Mouse (Mus musculus) liver, embryonic 14.5 days (tissue): Measurements from ENCODE around the gene Rassf1. TPM values are rescaled to one million over a fixed set of nuclear protein-coding genes. Genes with fewer than 3 reads are reported as not detected.

Experiments used
- ATAC-seq: fragments of 200-750 bp; cut with Nextera tagmentation; 2 replicates; pipeline ENCODE4 v1.8.0; 2017; ENCODE audit warnings: moderate number of reproducible peaks, mild to moderate bottlenecking, moderate library complexity; ENCODE audit not compliant: insufficient read depth
- DNase-seq, 3 experiments: peaks; one replicate each; pipeline ENCODE4 v3.0.0-alpha.2; 2012 to 2013; ENCODE audit warnings: low read depth in 3 of 3, low spot score in 3 of 3
- H3K27ac ChIP-seq: fragments of 300-500 bp; sonication (generic); 2 replicates; pipeline ENCODE4 v1.5.1; 2014; ENCODE audit warnings: moderate library complexity, mild to moderate bottlenecking, control low read depth, inconsistent platforms
- H3K27me3 ChIP-seq: fragments of 300-500 bp; sonication (generic); 2 replicates; pipeline ENCODE4 v1.6.1; 2014; ENCODE audit warnings: mild to moderate bottlenecking, low read length, moderate library complexity; ENCODE audit not compliant: control insufficient read depth, insufficient read depth
- H3K36me3 ChIP-seq: fragments of 300-500 bp; sonication (generic); replicated peaks from 2 replicates; pipeline ENCODE4 v1.6.1; 2014; ENCODE audit warnings: low read depth; ENCODE audit not compliant: control insufficient read depth, insufficient read depth
- H3K4me1 ChIP-seq, 2 experiments: fragments of 200-500 bp in 1 of 2; fragments of 300-500 bp in 1 of 2; sonication (generic) in 1 of 2; replicated peaks; 2 replicates each; pipeline ENCODE4 v1.6.1; 2012 to 2014; ENCODE audit warnings: antibody characterized with exemption in 1 of 2, inconsistent platforms in 1 of 2, low read length in 1 of 2; ENCODE audit not compliant: control insufficient read depth in 2 of 2, insufficient read depth in 2 of 2
- H3K4me2 ChIP-seq: fragments of 300-500 bp; sonication (generic); 2 replicates; pipeline ENCODE4 v1.6.1; 2014; ENCODE audit warnings: low read depth, mild to moderate bottlenecking, control low read depth, moderate library complexity
- H3K4me3 ChIP-seq, 2 experiments: fragments of 200-500 bp in 1 of 2; fragments of 300-500 bp in 1 of 2; sonication (generic) in 1 of 2; 2 replicates each; pipeline ENCODE4 v1.5.1; 2012 to 2014; ENCODE audit warnings: low read depth in 2 of 2, low read length in 2 of 2, mild to moderate bottlenecking in 2 of 2, control low read depth in 1 of 2, inconsistent platforms in 1 of 2, moderate library complexity in 1 of 2; ENCODE audit not compliant: insufficient read depth in 1 of 2
- H3K9ac ChIP-seq: fragments of 300-500 bp; sonication (generic); replicated peaks from 2 replicates; pipeline ENCODE4 v1.6.1; 2014; ENCODE audit warnings: mild to moderate bottlenecking, control low read depth, moderate library complexity
- H3K9me3 ChIP-seq: fragments of 300-500 bp; sonication (generic); 2 replicates; pipeline ENCODE4 v1.6.1; 2016; ENCODE audit warnings: low read length, mixed read lengths; ENCODE audit not compliant: control insufficient read depth
- CTCF ChIP-seq: IDR thresholded peaks from 2 replicates; pipeline ENCODE4 v1.5.1; 2016; ENCODE audit warnings: antibody characterized with exemption, low read depth, control low read depth
- EP300 ChIP-seq: IDR thresholded peaks from 2 replicates; pipeline ENCODE4 v1.6.1; 2016; ENCODE audit warnings: antibody characterized with exemption, low read depth
- WGBS: fragments of 180-500 bp; shearing (Covaris S2); extraction: QIAGEN DNeasy Blood & Tissue Kit; methylation state at CpG from one replicate; pipeline ENCODE4 v1.1.7; 2014; ENCODE audit not compliant: insufficient replicate concordance; 5-methylcytosine and 5-hydroxymethylcytosine counted together
- polyA plus RNA-seq, 2 experiments: library from polyadenylated mRNA; depleted of rRNA in 1 of 2; stranded (reverse) in 1 of 2; unstranded in 1 of 2; fragments of >200 nt; fragmentation: Nextera tagmentation in 1 of 2; extraction: Ambion mirVana in 1 of 2; gene quantifications; 2 replicates each; pipeline versions ENCODE4 v1.2.1 to v1.2.3; 2012 to 2014

Rassf1 gene
- polyA plus RNA-seq, 2 experiments = 11.2 to 13.6 TPM

DNA sequence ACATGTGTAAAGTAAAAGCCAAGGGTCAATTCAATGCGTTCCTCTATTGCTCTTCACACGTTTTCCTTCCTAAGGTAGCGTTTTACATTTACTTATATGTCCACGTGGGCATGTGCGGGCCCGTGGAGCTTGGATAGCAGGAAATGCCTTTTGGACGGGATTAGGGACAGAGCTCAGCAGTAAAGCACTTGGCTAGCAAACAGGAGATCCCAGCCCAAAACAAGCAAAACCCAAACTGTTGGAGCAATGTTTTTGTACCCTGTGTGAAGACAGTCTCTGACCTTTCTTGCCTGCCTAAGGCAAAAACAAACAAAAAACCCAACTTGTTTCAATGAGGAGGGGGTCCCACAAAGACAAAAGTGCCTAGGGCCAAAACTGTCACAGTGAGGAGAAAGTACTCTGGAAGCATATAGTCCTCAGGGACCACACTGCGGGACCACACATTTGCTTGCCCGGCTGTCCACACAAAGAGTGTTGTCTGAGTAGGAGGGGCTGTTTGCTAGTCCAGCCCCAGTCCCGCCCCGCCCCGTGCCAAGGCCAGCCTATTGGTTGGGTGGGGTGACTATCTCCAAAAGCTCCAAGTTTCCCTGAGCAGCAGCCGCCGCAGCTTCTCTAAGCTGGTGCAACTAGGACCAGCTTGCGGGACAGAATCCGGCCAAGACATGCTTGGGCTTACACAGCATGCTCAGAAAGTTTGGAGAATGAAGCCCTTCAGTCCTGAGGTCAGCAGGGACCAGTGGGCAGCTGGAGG is 25.2 kb downstream of the Rassf1 start, which contains the start of gene Hyal1:
Hyal1 (plus strand) TSS at position 571 of the 751 bp plus-strand sequence.
- DNase-seq (peak; percentile 72 to 81 (median 78)), ATAC-seq (peak; percentile 66)
- Histone ChIP-seq H3K9ac (peak within 1 kb of the TSS; percentile 48), H3K27ac (peak within 1 kb of the TSS; percentile 53), H3K36me3 (peaks cover 10% of the 10 kb centered on the region; the same call in 1 of the 2 replicates), H3K9me3 (no peaks in the 10 kb centered on the region), H3K4me3 (peak within 1 kb of the TSS; percentile 53 to 58), H3K27me3 (no peaks in the 10 kb centered on the region), H3K4me2 (peak within 1 kb of the TSS; percentile 77), H3K4me1 (peaks cover 31 to 43% of the 10 kb centered on the region in 2 experiments)
- WGBS = 28% methylated on average over 16 of the region's 16 CpGs
- TF ChIP-seq EP300 (no peak), CTCF (no peak)

DNA sequence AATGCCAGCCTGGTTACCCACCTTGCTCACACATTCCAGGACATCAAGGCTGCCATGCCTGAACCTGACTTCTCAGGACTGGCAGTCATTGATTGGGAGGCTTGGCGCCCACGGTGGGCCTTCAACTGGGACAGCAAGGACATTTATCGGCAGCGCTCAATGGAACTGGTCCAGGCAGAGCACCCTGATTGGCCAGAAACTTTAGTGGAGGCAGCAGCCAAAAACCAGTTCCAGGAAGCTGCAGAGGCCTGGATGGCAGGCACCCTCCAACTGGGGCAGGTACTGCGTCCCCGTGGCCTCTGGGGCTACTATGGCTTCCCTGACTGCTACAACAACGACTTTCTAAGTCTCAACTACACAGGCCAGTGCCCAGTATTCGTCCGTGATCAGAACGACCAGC is 26.5 kb downstream of the Rassf1 start:
- DNase-seq (no peak), ATAC-seq (no peak)
- no peak overlapping the region for H3K9ac ChIP-seq
- WGBS = 89% methylated on average over 10 of the region's 10 CpGs
- no peak overlapping the region for H3K27ac ChIP-seq
- TF ChIP-seq EP300 (no peak), CTCF (no peak)
- peaks cover 26 to 42% of the 10 kb centered on the region in 2 experiments for H3K4me1 ChIP-seq
- no peaks in the 10 kb centered on the region for H3K27me3 ChIP-seq
- peak overlapping the region; percentile 77; the same call in 1 of the 2 replicates for H3K4me2 ChIP-seq
- no peaks in the 10 kb centered on the region for H3K9me3 ChIP-seq
- H3K36me3 ChIP-seq = peaks cover 3% of the 10 kb centered on the region; the same call in 1 of the 2 replicates
- H3K4me3 ChIP-seq = no peak overlapping the region

DNA sequence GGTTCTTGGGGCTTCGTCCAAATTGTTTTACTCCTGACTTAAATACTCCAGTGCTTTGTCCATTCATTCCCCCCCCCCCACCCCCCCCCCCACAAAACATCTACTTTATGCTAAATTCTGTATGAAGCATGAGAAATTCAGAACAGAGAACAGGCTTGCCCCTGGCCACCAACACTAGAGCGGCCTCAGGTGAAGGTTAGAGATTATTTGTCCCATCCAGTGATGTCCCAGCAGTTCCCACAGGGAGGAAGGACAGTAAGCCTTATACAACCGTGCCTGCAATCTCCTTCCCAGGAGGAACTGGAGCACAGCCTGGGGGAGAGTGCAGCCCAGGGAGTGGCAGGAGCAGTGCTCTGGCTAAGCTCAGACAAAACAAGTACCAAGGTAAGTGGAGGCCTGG is 27.2 kb downstream of the Rassf1 start, which contains the start of gene Naa80:
Naa80 (plus strand) TSS at position 301 of the 400 bp plus-strand sequence.
- TF ChIP-seq EP300 = no peak
- no peak for TF ChIP-seq CTCF
- no peaks in the 10 kb centered on the region; the same call in 1 of the 2 replicates for H3K36me3 ChIP-seq
- 75% methylated on average over 3 of the region's 3 CpGs for WGBS
- peaks cover 26 to 39% of the 10 kb centered on the region in 2 experiments for H3K4me1 ChIP-seq
- H3K9ac ChIP-seq = no peak within 1 kb of the TSS
- H3K9me3 ChIP-seq = no peaks in the 10 kb centered on the region
- no peak within 1 kb of the TSS for H3K4me3 ChIP-seq
- DNase-seq (no peak), ATAC-seq (no peak)
- peak within 1 kb of the TSS; percentile 96 for H3K27ac ChIP-seq
- peak within 1 kb of the TSS; percentile 77; the same call in 1 of the 2 replicates for H3K4me2 ChIP-seq
- no peaks in the 10 kb centered on the region for H3K27me3 ChIP-seq

DNA sequence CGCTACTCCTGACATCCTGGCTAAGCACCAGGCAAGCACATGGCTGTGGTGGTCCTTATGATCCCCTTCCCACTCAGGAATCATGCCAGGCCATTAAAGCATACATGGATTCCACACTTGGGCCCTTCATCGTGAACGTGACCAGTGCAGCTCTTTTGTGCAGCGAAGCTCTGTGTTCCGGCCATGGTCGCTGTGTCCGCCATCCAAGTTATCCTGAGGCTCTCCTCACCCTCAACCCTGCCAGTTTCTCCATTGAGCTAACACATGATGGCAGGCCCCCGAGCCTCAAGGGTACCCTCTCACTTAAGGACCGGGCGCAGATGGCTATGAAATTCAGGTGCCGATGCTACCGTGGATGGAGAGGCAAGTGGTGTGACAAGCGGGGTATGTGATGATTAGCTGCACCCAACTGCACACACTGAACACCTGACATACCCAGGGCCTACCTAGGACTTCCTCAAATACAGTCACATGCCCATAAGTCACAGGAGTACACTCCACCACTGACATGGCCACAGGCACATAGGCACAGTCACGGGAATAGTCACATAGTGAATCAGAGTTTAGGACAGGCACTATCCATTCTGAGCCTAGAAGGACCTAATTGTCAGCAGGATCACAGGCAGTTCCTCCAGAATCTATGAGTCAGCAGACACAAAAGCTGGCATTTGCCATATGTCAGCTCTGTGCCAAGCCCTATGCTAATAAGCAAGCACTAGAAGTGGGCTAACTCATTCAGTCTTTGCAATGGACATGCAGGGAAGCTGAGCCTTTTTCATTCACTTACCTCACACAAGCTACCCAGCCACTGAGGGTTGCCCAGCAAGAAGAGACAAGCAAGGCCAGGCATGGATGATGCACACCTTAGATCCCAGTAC is 27.9 kb downstream of the Rassf1 start:
- Histone ChIP-seq H3K36me3 (no peaks in the 10 kb centered on the region; the same call in 1 of the 2 replicates), H3K27ac (peak overlapping the region; percentile 96), H3K9me3 (no peaks in the 10 kb centered on the region), H3K4me3 (no peak overlapping the region), H3K4me1 (peaks cover 26 to 39% of the 10 kb centered on the region in 2 experiments), H3K4me2 (no peak overlapping the region), H3K9ac (no peak overlapping the region), H3K27me3 (no peaks in the 10 kb centered on the region)
- no peak for ATAC-seq
- 87% methylated on average over 14 of the region's 14 CpGs for WGBS
- no peak for TF ChIP-seq EP300
- no peak for TF ChIP-seq CTCF
- no peak for DNase-seq
